Mouse (Mus musculus): ENCODE results near the gene Gm11733. TPM values are rescaled to one million over a fixed set of nuclear protein-coding genes. Genes with fewer than 3 reads are reported as not detected.
A peak's percentile ranks its signal among the peaks of the same experiment; 100 is the strongest.

Gm11733 gene
- total and polyA plus RNA-seq, 2 experiments from 2014 or later = 0.38 TPM; not detected in 1

- Histone ChIP-seq H3K4me1 (ENCODE audit: insufficient read depth, low read length) (no peaks in the 10 kb centered on the region), H3K36me3 (ENCODE audit: insufficient read depth, low read length) (no peaks in the 10 kb centered on the region), H3K9ac (replicated peaks; ENCODE audit: low read length, poor library complexity, severe bottlenecking) (no peak overlapping the region), H3K27ac (ENCODE audit: low read depth, low read length) (no peak overlapping the region), H3K9me3 (ENCODE audit: low read length) (no peaks in the 10 kb centered on the region), H3K27me3 (ENCODE audit: insufficient read depth, low read length) (no peaks in the 10 kb centered on the region), H3K4me2 (ENCODE audit: low read depth, low read length, poor library complexity, severe bottlenecking) (no peak overlapping the region), H3K4me3 (ENCODE audit: low read depth, low read length) (no peak overlapping the region)
- DNase-seq (ENCODE audit: low spot score) = no peak
- WGBS = 86% methylated on average over 3 of the region's 3 CpGs
- TF ChIP-seq CTCF (IDR thresholded peaks at IDR 0.05) = no peak
- ATAC-seq (ENCODE audit: low FRiP score) = no peak
These were observed 32.2 kb downstream of the Gm11733 start for GRCm38 (mm10) chr11:117516422-117516796.

- peak overlapping the region; percentile 72; the same call in 1 of the 2 replicates for H3K27ac ChIP-seq (ENCODE audit: low read depth, low read length)
- ATAC-seq (ENCODE audit: low FRiP score) (no peak), DNase-seq (ENCODE audit: low spot score) (no peak)
- TF ChIP-seq CTCF (IDR thresholded peaks at IDR 0.05) = no peak
- WGBS = 68% methylated on average over 13 of the region's 13 CpGs
- H3K9ac ChIP-seq (replicated peaks; ENCODE audit: low read length, poor library complexity, severe bottlenecking) = no peak overlapping the region
- H3K4me2 ChIP-seq (ENCODE audit: low read depth, low read length, poor library complexity, severe bottlenecking) = no peak overlapping the region
- H3K27me3 ChIP-seq (ENCODE audit: insufficient read depth, low read length) = no peaks in the 10 kb centered on the region
- no peaks in the 10 kb centered on the region for H3K9me3 ChIP-seq (ENCODE audit: low read length)
- H3K4me3 ChIP-seq (ENCODE audit: low read depth, low read length) = no peak overlapping the region
- H3K36me3 ChIP-seq (ENCODE audit: insufficient read depth, low read length) = no peaks in the 10 kb centered on the region
- peaks cover 13% of the 10 kb centered on the region; the same call in 1 of the 2 replicates for H3K4me1 ChIP-seq (ENCODE audit: insufficient read depth, low read length)
These were observed 38.0 kb downstream of the Gm11733 start for GRCm38 (mm10) chr11:117521906-117522780.

- Histone ChIP-seq H3K36me3 (ENCODE audit: insufficient read depth, low read length) (no peaks in the 10 kb centered on the region), H3K4me2 (ENCODE audit: low read depth, low read length, poor library complexity, severe bottlenecking) (no peak overlapping the region; the same call in 1 of the 2 replicates), H3K27me3 (ENCODE audit: insufficient read depth, low read length) (no peaks in the 10 kb centered on the region), H3K4me1 (ENCODE audit: insufficient read depth, low read length) (peaks cover 13% of the 10 kb centered on the region; the same call in 1 of the 2 replicates), H3K4me3 (ENCODE audit: low read depth, low read length) (no peak overlapping the region), H3K27ac (ENCODE audit: low read depth, low read length) (peak overlapping the region; percentile 72), H3K9me3 (ENCODE audit: low read length) (no peaks in the 10 kb centered on the region), H3K9ac (replicated peaks; ENCODE audit: low read length, poor library complexity, severe bottlenecking) (no peak overlapping the region)
- ATAC-seq (ENCODE audit: low FRiP score) = peak; percentile 82
- DNase-seq (ENCODE audit: low spot score) = peak; percentile 93
- TF ChIP-seq CTCF (IDR thresholded peaks at IDR 0.05) = no peak
- WGBS = 42% methylated on average over 16 of the region's 16 CpGs
These were observed 38.8 kb downstream of the Gm11733 start for GRCm38 (mm10) chr11:117522879-117523519.

- DNase-seq (ENCODE audit: low spot score) (peak; percentile 52), ATAC-seq (ENCODE audit: low FRiP score) (peak; percentile 55; the same call in 1 of the 2 replicates)
- Histone ChIP-seq H3K4me1 (ENCODE audit: insufficient read depth, low read length) (peaks cover 13% of the 10 kb centered on the region; the same call in 1 of the 2 replicates), H3K9me3 (ENCODE audit: low read length) (no peaks in the 10 kb centered on the region), H3K27ac (ENCODE audit: low read depth, low read length) (peak overlapping the region; percentile 62), H3K4me2 (ENCODE audit: low read depth, low read length, poor library complexity, severe bottlenecking) (no peak overlapping the region), H3K4me3 (ENCODE audit: low read depth, low read length) (no peak overlapping the region), H3K9ac (replicated peaks; ENCODE audit: low read length, poor library complexity, severe bottlenecking) (0 out of 2 replicates have a peak overlapping the region, but pooled peaks have one; percentile 19), H3K27me3 (ENCODE audit: insufficient read depth, low read length) (no peaks in the 10 kb centered on the region), H3K36me3 (ENCODE audit: insufficient read depth, low read length) (no peaks in the 10 kb centered on the region)
- 23% methylated on average over 18 of the region's 18 CpGs for WGBS
- 0 out of 2 replicates have a peak, but pooled peaks have one; percentile 4 for TF ChIP-seq CTCF (IDR thresholded peaks at IDR 0.05)
These were observed 41.6 kb downstream of the Gm11733 start for GRCm38 (mm10) chr11:117525606-117526349.

- DNase-seq (ENCODE audit: low spot score) = no peak
- Histone ChIP-seq H3K9me3 (ENCODE audit: low read length) (no peaks in the 10 kb centered on the region), H3K27ac (ENCODE audit: low read depth, low read length) (no peak overlapping the region), H3K36me3 (ENCODE audit: insufficient read depth, low read length) (no peaks in the 10 kb centered on the region), H3K4me1 (ENCODE audit: insufficient read depth, low read length) (peaks cover 3% of the 10 kb centered on the region; the same call in 1 of the 2 replicates), H3K27me3 (ENCODE audit: insufficient read depth, low read length) (no peaks in the 10 kb centered on the region), H3K4me3 (ENCODE audit: low read depth, low read length) (no peak overlapping the region), H3K4me2 (ENCODE audit: low read depth, low read length, poor library complexity, severe bottlenecking) (no peak overlapping the region), H3K9ac (replicated peaks; ENCODE audit: low read length, poor library complexity, severe bottlenecking) (no peak overlapping the region)
- no peak for ATAC-seq (ENCODE audit: low FRiP score)
- no peak for TF ChIP-seq CTCF (IDR thresholded peaks at IDR 0.05)
- 20% methylated on average over 10 of the region's 10 CpGs for WGBS
These were observed 48.2 kb downstream of the Gm11733 start for GRCm38 (mm10) chr11:117532374-117532773.

Data from midbrain, postnatal 0 days (tissue).